Mouse (Mus musculus) myocyte (in vitro differentiated cells): ENCODE measurements around the gene Prg3.

Experiments used
- CEBPB ChIP-seq: IDR thresholded peaks from 2 replicates; pipeline ENCODE4 v1.6.1; 2011; ENCODE audit warnings: mild to moderate bottlenecking, moderate library complexity; ENCODE audit not compliant: poor library complexity, insufficient read depth, severe bottlenecking
- MAX ChIP-seq: IDR thresholded peaks from one replicate; pipeline ENCODE4 v1.6.1; 2011; ENCODE audit warnings: low read depth, mild to moderate bottlenecking, control low read depth
- MYOG ChIP-seq, 3 experiments: IDR thresholded peaks; one replicate each; pipeline ENCODE4 v1.6.1; 2011; ENCODE audit warnings: control low read depth in 2 of 3, low read depth in 2 of 3, mild to moderate bottlenecking in 2 of 3; ENCODE audit not compliant: insufficient read length in 2 of 3, control insufficient read depth in 1 of 3, insufficient read depth in 1 of 3
- POLR2A ChIP-seq: IDR thresholded peaks from one replicate; pipeline ENCODE4 v1.6.1; 2011; ENCODE audit warnings: low read depth, mild to moderate bottlenecking, control low read depth, moderate library complexity; ENCODE audit not compliant: insufficient read length
- USF1 ChIP-seq: IDR thresholded peaks from one replicate; pipeline ENCODE4 v1.6.1; 2011; ENCODE audit warnings: low read depth, mild to moderate bottlenecking, control low read depth, moderate library complexity

DNA sequence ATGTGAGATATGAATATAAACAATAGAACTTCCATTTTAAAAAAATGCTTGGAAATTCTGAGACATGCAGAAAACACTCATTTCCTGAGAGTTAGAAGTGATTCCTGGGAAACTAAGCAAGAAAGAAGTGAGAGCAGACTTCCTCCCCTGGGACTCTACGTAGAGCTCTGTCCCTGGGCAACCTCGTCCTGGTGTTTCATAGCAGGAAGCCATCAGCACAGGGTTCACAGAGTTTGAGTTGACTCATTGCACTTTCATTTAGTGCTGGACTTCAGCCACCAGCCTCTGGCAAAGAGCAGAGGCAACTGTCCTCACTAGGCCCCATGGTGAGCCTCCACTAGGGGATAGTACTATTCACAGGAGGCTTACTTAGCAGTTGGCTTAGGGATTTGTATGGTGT is 26.7 kb upstream of the Prg3 start:
- TF ChIP-seq MYOG (IDR thresholded peaks at IDR 0.05; ENCODE audit: control insufficient read depth in 1 of 3, insufficient read depth in 1 of 3, insufficient read length in 2 of 3, low read depth in 2 of 3) (no peak), CEBPB (no peak), POLR2A (no peak), MAX (no peak), USF1 (no peak)
